Mouse (Mus musculus) Patski (cell line): ENCODE results near the gene Rilpl1. TPM values are rescaled to one million over a fixed set of nuclear protein-coding genes. Genes with fewer than 3 reads are reported as not detected.

Source experiments
- ATAC-seq: fragments of 100-300 bp; one replicate; pipeline ENCODE4 v1.8.0; 2021
- CTCF ChIA-PET: fragments of 350-600 bp; sonication (Branson Sonifier 250); formaldehyde crosslinking; loops from one replicate; lab custom pipeline; 2022; ENCODE audit warnings: inconsistent platforms; lab: Charles Lee
- POLR2A ChIA-PET: fragments of 350-600 bp; sonication (Branson Sonifier 250); formaldehyde crosslinking; loops from one replicate; lab custom pipeline; 2022; ENCODE audit warnings: antibody characterized with exemption, inconsistent platforms; lab: Charles Lee
- DNase-seq: peaks from one replicate; pipeline ENCODE4 v3.0.0-alpha.2; 2011; ENCODE audit warnings: low read depth, low spot score
- H3K27me3 ChIP-seq: fragments of 371-371 bp; one replicate; pipeline ENCODE4 v1.5.1; 2021
- CTCF ChIP-seq: fragments of 100-300 bp; IDR thresholded peaks from one replicate; pipeline ENCODE4 v1.5.1; 2021
- in situ Hi-C: fragments of 300-500 bp; cut with MboI; formaldehyde crosslinking; loops from 3 replicates; pipeline ENCODE4 v1.11.1; 2018; ENCODE audit warnings: low pct_unique_long_range_greater_than_20kb, mixed read lengths
- polyA plus RNA-seq: library from polyadenylated mRNA; unstranded; gene quantifications from one replicate; pipeline ENCODE4 v1.2.3, GENCODE M21; 2021

Gene Rilpl1
- polyA plus RNA-seq, 1 experiment from 2014 or later: 98.2 TPM

GRCm38 (mm10) chr5:124499001-124499400, 32.2 kb downstream of the Rilpl1 start:
- H3K27me3 ChIP-seq: no peaks in the 10 kb centered on the region
- in situ Hi-C loops: no loop called here
- DNase-seq (no peak), ATAC-seq (no peak)
- ChIA-PET CTCF (no interaction called here), POLR2A (no interaction called here)
- TF ChIP-seq CTCF: no peak

GRCm38 (mm10) chr5:124498221-124498876, 32.8 kb downstream of the Rilpl1 start:
- ChIA-PET CTCF (no interaction called here), POLR2A (no interaction called here)
- in situ Hi-C loops: no loop called here
- no peaks in the 10 kb centered on the region for H3K27me3 ChIP-seq
- DNase-seq: no peak
- no peak for ATAC-seq
- no peak for TF ChIP-seq CTCF

GRCm38 (mm10) chr5:124496614-124497514, 34.3 kb downstream of the Rilpl1 start:
- ATAC-seq: no peak
- POLR2A ChIA-PET: interaction anchor here (1.1 kb wide), 1 partner anchor 40 kb away, joined by 4 read pairs; no protein-coding TSS in a partner anchor
- TF ChIP-seq CTCF: no peak
- in situ Hi-C loops: no loop called here
- H3K27me3 ChIP-seq: no peaks in the 10 kb centered on the region
- CTCF ChIA-PET: no interaction called here
- no peak for DNase-seq

- no peak for ATAC-seq
- H3K27me3 ChIP-seq: no peaks in the 10 kb centered on the region
- in situ Hi-C loops: no loop called here
- ChIA-PET POLR2A (interaction anchor here (1.1 to 1.6 kb wide), 2 partner anchors 11 to 41 kb away, joined by 4 read pairs; no protein-coding TSS in a partner anchor), CTCF (no interaction called here)
- no peak for DNase-seq
- TF ChIP-seq CTCF: no peak
Observed at GRCm38 (mm10) chr5:124495547-124495946, 35.6 kb downstream of the Rilpl1 start.

GRCm38 (mm10) chr5:124493455-124493854, 37.7 kb downstream of the Rilpl1 start:
- DNase-seq: no peak
- in situ Hi-C loops: no loop called here
- no peak for TF ChIP-seq CTCF
- no peaks in the 10 kb centered on the region for H3K27me3 ChIP-seq
- ChIA-PET POLR2A (interaction anchor here (1.4 to 2.0 kb wide), 2 partner anchors 14 to 38 kb away, joined by 3 to 4 read pairs; no protein-coding TSS in a partner anchor), CTCF (interaction anchor here (0.8 to 1.1 kb wide), 2 partner anchors 13 to 55 kb away, joined by 3 read pairs; no protein-coding TSS in a partner anchor)
- ATAC-seq: no peak

- POLR2A ChIA-PET: interaction anchor here (0.8 to 2.0 kb wide), 3 partner anchors 14 to 39 kb away, joined by 3 to 4 read pairs (median 3); no protein-coding TSS in a partner anchor
- CTCF ChIA-PET: interaction anchor here (1.1 kb wide), 1 partner anchor 14 kb away, joined by 3 read pairs; no protein-coding TSS in a partner anchor
- in situ Hi-C loops: no loop called here
- TF ChIP-seq CTCF: no peak
- DNase-seq (no peak), ATAC-seq (no peak)
- no peaks in the 10 kb centered on the region for H3K27me3 ChIP-seq
Observed at GRCm38 (mm10) chr5:124492618-124493017, 38.6 kb downstream of the Rilpl1 start.

GRCm38 (mm10) chr5:124491732-124492131, 39.5 kb downstream of the Rilpl1 start:
- CTCF ChIA-PET: interaction anchor here (1.0 to 1.4 kb wide), 4 partner anchors 14 to 47 kb away, joined by 3 to 4 read pairs (median 3); no protein-coding TSS in a partner anchor
- in situ Hi-C loops: no loop called here
- no peaks in the 10 kb centered on the region for H3K27me3 ChIP-seq
- peak; percentile 28 for ATAC-seq
- TF ChIP-seq CTCF: no peak
- POLR2A ChIA-PET: interaction anchor here (0.6 to 2.0 kb wide), 4 partner anchors 11 to 47 kb away, joined by 3 to 6 read pairs (median 4); no protein-coding TSS in a partner anchor
- no peak for DNase-seq

GRCm38 (mm10) chr5:124488885-124489284, 42.3 kb downstream of the Rilpl1 start:
- no peaks in the 10 kb centered on the region for H3K27me3 ChIP-seq
- in situ Hi-C loops: no loop called here
- CTCF ChIA-PET: interaction anchor here (0.9 to 1.6 kb wide), 3 partner anchors 14 to 47 kb away, joined by 3 read pairs; no protein-coding TSS in a partner anchor
- DNase-seq (peak; percentile 93), ATAC-seq (peak; percentile 56)
- POLR2A ChIA-PET: interaction anchor here (0.6 kb wide), 1 partner anchor 568 kb away, joined by 3 read pairs; no protein-coding TSS in a partner anchor
- TF ChIP-seq CTCF: no peak

GRCm38 (mm10) chr5:124485654-124486053, 45.5 kb downstream of the Rilpl1 start:
- no peaks in the 10 kb centered on the region for H3K27me3 ChIP-seq
- CTCF ChIA-PET: interaction anchor here (0.7 to 0.8 kb wide), 2 partner anchors 21 to 53 kb away, joined by 3 read pairs; no protein-coding TSS in a partner anchor
- POLR2A ChIA-PET: interaction anchor here (1.0 kb wide), 1 partner anchor 22 kb away, joined by 4 read pairs; no protein-coding TSS in a partner anchor
- in situ Hi-C loops: no loop called here
- TF ChIP-seq CTCF: no peak
- ATAC-seq (no peak), DNase-seq (no peak)

- no peaks in the 10 kb centered on the region for H3K27me3 ChIP-seq
- in situ Hi-C loops: no loop called here
- POLR2A ChIA-PET: no interaction called here
- no peak for TF ChIP-seq CTCF
- DNase-seq (no peak), ATAC-seq (no peak)
- CTCF ChIA-PET: interaction anchor here (0.9 to 1.1 kb wide), 2 partner anchors 11 to 44 kb away, joined by 3 read pairs; partner anchors contain the start of gene Kmt5a
Observed at GRCm38 (mm10) chr5:124483655-124484396, 47.4 kb downstream of the Rilpl1 start.
